Mouse (Mus musculus) A20 (cell line): ENCODE data around the gene Bcl2a1a.
"Not testable (repeated sequence)": the region's sequence is repeated elsewhere in the genome, so short reads cannot be mapped to it uniquely, and the experiment has no call there.

ENCODE experiments used
- DNase-seq: peaks from one replicate; pipeline ENCODE4 v3.0.0-alpha.2; 2011; ENCODE audit warnings: low read depth, low spot score

Gene Bcl2a1a

DNA sequence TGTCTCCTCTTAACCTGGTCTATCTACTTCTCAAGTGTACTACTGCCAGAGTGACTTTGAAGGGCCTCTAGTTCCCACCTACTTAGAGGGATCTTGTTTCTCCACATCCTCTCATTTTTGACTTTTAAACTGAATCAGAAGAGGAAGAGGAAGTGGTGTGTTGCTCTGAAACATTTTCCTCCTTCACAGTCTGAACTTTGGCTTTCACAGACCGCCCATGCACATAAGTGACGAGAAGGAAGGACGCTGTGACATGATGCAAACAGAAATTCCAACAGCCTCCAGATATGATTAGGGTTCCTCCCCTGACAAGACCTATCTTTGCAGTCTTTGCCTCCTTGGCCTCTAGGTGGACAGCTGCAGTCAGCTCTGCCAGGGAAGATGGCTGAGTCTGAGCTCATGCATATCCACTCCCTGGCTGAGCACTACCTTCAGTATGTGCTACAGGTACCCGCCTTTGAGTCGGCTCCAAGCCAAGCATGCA, at the start of gene Bcl2a1a:
Gene Bcl2a1a (plus strand): TSS at position 231 of the 484 bp plus-strand sequence.
- DNase-seq: peak; percentile 5

DNA sequence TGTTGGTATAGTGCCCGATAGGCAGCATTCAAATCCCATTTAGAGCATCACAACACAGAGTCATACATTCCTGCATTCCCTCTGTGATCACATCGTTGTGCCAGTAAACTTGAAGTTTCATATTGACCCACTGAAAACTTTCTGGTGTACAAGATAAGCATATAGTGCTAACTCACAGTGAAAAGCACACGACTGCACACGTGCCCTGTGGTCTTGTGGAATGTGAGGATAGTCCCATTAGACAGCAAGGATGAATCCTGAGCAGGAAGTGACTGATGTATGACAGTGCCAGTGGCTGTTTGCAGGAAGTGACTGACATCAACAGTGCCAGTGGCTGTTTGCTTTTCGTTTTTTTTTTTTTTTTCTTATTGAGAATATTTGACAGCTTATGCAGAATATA, 40.1 kb upstream of the Bcl2a1a start:
- DNase-seq: not testable (repeated sequence)

DNA sequence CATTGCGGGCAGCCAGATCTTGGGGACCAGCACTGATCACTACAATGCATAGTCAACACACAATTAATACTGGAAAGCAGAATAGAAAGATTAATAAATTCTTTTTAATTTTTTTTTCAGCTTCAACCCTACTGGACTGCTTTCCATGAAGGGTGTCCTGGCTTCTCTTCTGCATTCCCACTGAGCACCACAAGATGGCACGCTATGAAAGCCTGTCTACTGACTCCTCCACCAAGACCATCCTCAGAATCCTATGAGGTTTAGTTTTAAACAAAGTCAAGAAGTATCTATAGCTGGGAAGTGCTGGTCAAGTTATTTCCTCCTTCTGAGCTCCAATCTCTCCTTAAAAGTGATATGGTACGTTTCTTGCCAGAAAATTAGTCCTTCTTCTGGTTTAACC, 18.4 kb upstream of the Bcl2a1a start:
- DNase-seq: not testable (repeated sequence)

DNA sequence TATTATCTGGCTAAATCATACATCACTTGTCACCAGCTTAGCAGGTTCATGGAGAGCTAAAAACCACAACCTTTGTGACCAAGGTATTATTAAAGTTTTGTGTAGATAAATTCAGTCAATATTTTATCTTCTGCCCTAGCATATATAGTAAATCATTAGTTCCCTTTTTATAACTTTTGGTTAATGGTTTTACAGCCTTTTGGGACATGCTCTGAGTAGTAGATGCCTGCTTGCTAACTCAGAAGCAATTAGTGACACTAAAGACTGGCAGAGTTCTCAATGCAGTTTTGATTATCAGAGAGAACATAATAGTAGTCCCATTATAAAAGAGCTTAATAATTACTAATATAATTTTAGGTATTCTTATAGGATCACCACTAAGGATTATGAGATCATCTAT, 5.2 kb upstream of the Bcl2a1a start:
- DNase-seq: not testable (repeated sequence)

DNA sequence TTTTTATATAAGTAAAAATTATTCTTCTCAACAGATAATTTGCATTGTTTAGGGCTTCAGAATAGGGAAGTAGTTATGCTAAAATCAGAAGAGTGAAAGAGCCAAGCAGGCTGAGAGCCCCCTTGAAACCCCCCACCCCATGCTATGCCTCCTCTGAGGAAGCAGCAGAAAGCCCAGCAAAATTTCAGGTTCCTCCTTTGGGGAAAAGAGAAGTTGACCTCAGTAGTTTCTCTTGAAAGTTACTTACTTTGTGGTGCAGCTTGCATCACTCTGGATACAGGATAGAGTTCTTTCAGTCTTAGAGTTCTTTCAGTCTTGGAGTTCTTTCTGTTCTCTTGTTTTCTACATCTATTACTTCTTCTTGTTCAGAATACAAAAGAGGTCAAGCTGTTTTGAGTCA, 3.5 kb upstream of the Bcl2a1a start:
- DNase-seq: peak; percentile 71

DNA sequence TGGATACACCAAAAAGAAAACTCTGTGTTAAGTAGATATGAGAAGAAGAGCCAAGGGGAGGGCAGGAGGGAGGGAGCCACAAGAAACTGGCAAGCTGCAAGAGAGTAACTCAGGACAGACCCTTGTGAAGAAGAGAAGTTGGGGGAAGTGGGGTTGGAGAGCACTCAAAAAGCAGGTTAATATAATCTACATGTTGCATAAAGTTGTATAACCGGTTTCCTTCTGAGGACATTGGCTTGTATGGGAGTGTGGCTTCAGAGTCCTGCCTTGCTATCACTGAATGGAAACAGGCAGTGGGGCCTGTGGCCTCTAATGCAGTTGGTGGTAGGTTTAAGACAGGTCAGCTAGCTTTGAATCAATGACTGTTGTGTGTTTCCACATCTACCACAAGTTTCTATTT, 1.5 kb upstream of the Bcl2a1a start:
- not testable (repeated sequence) for DNase-seq

DNA sequence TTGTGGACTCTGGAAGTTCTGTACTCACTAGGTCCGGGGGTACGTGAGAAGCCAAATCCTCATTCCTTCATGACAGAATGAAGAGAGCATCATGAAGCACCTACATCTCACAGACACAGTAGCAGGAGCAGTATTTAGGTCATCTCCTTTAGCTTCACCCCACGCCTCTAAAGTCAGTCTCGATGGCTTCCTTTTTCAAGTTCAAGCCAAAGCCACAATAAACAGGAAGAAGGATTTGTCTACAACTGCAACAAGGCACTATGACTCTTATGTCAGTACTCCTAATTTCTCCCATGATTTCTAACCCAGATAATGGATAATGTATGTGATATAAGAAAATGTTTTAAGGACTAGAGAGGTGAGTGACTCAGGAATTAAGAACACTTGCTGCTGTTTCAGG, 665 bp upstream of the Bcl2a1a start:
- DNase-seq: not testable (repeated sequence)

DNA sequence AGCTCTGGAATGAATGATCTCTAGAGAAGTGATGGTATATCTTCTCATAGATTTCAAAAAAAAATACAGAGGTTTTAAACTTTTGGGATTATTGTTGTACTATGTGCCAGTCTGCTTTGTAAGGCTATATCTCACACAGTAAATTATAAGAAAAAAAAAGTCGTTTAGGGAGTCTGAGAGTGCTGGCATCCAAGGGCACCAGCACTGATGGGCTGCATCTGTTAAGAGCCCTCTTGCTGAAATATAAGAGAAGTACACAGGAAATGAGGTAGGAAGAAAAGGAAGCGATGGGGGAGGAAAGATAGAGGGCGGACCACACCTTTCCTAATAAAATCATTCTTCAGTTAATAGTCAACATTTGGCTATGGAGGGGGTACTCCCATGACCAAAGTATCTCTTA, 2.2 kb downstream of the Bcl2a1a start:
- DNase-seq: no peak

DNA sequence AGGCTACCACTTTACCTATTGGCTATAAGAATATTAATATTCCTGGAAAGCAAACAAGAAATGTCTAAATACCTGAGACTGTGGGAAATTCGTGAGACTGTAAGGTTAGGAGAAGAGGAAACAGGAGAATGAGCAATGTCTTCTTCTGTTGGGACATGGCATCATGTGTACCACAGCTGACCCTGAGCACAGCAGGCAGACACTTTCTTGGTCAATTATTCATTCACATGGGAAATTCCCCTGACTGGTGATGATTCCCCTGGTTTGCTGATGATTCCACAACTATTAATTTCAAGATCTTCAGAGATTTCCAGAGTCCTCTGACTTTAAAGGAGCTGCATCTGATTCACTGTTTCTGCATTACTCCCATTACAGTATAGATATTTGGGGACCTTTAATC, 3.3 kb downstream of the Bcl2a1a start:
- DNase-seq: not testable (repeated sequence)

DNA sequence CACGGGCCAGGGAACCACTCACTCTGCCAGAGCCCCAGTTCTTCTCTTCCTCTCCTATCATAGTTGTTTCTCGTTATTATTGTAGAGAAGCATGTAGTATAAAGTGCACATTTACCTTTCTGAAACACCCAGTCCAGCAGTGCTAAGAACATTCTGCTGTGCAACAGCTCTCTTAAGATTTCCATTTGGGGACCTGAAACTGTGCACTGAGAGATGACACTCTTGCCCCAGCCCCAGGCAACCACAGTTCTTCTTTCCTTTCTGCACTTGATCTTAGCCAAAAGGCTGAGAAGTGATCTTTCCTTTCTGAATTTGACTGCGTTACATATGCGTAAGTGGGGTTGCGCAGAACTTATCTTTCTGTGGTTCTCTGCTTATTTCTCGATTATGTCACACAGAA, 9.8 kb downstream of the Bcl2a1a start:
- DNase-seq: not testable (repeated sequence)

DNA sequence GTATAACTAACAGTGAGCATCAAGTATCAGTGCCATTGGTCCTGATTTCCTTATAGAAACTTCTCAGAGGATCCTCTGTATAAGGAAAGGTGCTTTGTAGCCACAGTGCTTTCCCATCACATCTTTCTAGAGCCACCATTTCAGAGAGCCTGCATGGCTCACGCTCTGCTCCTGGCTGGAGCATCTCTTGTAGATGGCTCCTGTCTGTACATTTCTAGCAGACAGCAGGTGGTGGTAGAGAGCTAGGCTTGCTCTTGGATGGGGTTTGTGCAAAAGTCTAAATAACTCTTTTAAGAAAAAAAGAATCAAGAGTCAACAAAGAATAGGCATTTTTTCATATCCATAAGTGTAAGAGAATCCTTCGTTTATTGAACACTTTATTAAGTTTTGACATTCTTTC, 12.8 kb downstream of the Bcl2a1a start:
- DNase-seq: not testable (repeated sequence)

DNA sequence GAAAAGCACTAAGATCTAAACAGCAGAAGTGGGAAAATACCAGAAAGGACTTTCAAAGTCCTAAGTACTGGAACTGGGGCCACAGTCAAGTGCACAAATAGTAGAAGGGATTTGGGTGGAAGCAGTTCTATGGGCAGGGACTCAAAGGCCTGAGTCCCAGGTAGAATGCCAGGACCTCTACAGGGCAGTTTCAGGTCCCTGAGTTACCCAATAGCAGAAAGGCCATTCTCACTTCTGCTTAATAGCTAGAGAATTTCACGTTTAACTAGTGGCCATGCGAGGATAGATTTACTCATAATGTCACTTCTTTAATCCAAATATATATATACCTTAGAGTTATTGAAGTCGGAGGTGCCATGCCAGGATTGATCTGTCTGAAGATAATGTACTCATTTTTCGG, 20.2 kb downstream of the Bcl2a1a start:
- DNase-seq: peak; percentile 18

DNA sequence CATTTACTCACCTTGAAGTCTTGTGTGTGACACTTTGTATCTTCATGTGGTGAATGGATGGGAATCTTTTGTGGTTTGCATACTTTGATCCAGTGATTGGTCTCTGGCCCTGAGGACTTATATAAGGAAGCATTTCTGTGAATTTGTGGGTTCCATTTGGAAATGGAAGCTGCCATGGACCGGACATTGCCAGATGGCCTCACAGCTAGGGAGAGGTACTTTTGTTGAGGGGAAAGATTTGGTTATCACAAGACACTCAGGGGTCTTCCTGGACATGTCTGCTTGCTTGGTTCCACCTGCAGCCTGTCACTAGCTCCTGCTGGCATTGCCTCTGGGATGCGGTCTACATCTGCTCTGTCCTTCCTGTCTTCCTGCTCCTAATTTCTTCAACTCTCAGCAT, 23.1 kb downstream of the Bcl2a1a start:
- not testable (repeated sequence) for DNase-seq

DNA sequence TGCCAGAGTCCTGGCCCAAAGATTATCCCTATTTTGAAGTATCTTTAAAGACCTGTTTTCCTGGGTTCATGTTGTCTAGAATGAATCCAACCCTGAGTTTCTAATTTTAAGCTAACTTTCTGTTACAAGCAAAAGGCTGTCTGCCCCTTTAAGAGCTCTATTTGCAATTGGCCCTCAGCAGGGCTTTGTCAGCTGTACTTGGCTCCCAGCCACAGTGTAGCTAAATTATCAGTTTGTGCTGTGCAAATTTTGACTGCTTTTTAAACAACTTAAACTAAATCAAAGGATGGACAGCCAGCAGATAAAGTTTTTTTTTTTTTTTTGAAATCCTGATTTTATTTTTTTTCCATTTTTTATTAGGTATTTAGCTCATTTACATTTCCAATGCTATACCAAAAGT, 44.8 kb downstream of the Bcl2a1a start:
- not testable (repeated sequence) for DNase-seq
